Mouse (Mus musculus): ENCODE results near the gene Gm10382. TPM values are rescaled to one million over a fixed set of nuclear protein-coding genes. Genes with fewer than 3 reads are reported as not detected.
A peak's percentile ranks its signal among the peaks of the same experiment; 100 is the strongest.

Gm10382 gene
- polyA plus RNA-seq, 1 experiment from 2014 or later = 0.68 TPM

- no peaks in the 10 kb centered on the region for H3K9me3 ChIP-seq
- H3K4me1 ChIP-seq = peaks cover 23% of the 10 kb centered on the region
- H3K4me2 ChIP-seq (replicated peaks) = peak overlapping the region; percentile 67
- H3K9ac ChIP-seq (replicated peaks) = 0 out of 2 replicates have a peak overlapping the region, but pooled peaks have one; percentile 6
- 10% methylated on average over 31 of the region's 31 CpGs for WGBS
- peak overlapping the region; percentile 43 for H3K4me3 ChIP-seq
- H3K27ac ChIP-seq (replicated peaks) = no peak overlapping the region
- H3K36me3 ChIP-seq = no peaks in the 10 kb centered on the region
- peak; percentile 9; the same call in 1 of the 2 replicates for ATAC-seq (ENCODE audit: low FRiP score, low read depth)
- H3K27me3 ChIP-seq = peaks cover 7% of the 10 kb centered on the region; the same call in 1 of the 2 replicates
Measured at GRCm38 (mm10) chr5:125403481-125404465, 14.7 kb downstream of the Gm10382 start.

DNA sequence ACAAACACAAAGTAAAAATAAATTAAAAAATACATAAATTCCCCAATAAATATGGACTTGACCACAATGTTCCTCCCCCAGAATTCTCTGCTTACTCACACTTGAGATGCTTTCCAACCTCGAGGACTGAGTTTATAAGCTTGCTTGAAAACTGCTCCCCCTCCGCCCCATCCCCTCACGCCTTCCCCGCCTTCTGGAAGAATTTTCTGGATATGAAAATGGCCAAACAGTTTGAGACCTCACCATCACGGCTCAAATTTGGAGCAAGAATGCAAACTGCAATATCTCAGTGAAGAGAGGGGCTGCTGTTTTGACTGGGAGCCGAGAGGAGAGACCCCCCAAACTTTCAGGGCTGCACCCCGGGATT is 15.4 kb downstream of the Gm10382 start:
- WGBS = 4% methylated on average over 7 of the region's 7 CpGs
- Histone ChIP-seq H3K36me3 (no peaks in the 10 kb centered on the region), H3K9ac (replicated peaks) (peak overlapping the region; percentile 58; the same call in 1 of the 2 replicates), H3K4me3 (peak overlapping the region; percentile 62), H3K4me2 (replicated peaks) (peak overlapping the region; percentile 67), H3K27ac (replicated peaks) (peak overlapping the region; percentile 87), H3K27me3 (peaks cover 7% of the 10 kb centered on the region; the same call in 1 of the 2 replicates), H3K9me3 (no peaks in the 10 kb centered on the region), H3K4me1 (peaks cover 24% of the 10 kb centered on the region)
- ATAC-seq (ENCODE audit: low FRiP score, low read depth) = no peak

- Histone ChIP-seq H3K9ac (replicated peaks) (peak overlapping the region; percentile 58), H3K36me3 (no peaks in the 10 kb centered on the region), H3K27me3 (peaks cover 7% of the 10 kb centered on the region; the same call in 1 of the 2 replicates), H3K4me3 (peak overlapping the region; percentile 62), H3K4me2 (replicated peaks) (peak overlapping the region; percentile 67), H3K9me3 (no peaks in the 10 kb centered on the region), H3K27ac (replicated peaks) (peak overlapping the region; percentile 87), H3K4me1 (peaks cover 28% of the 10 kb centered on the region)
- peak; percentile 42 for ATAC-seq (ENCODE audit: low FRiP score, low read depth)
- WGBS = 1% methylated on average over 28 of the region's 28 CpGs
Measured at GRCm38 (mm10) chr5:125404903-125405545, 15.9 kb downstream of the Gm10382 start.

- no peaks in the 10 kb centered on the region for H3K36me3 ChIP-seq
- WGBS = 1% methylated on average over 31 of the region's 31 CpGs
- no peaks in the 10 kb centered on the region for H3K9me3 ChIP-seq
- peaks cover 7% of the 10 kb centered on the region; the same call in 1 of the 2 replicates for H3K27me3 ChIP-seq
- H3K27ac ChIP-seq (replicated peaks) = peak overlapping the region; percentile 89
- peak overlapping the region; percentile 62 for H3K4me3 ChIP-seq
- peaks cover 28% of the 10 kb centered on the region for H3K4me1 ChIP-seq
- peak overlapping the region; percentile 74 for H3K9ac ChIP-seq (replicated peaks)
- ATAC-seq (ENCODE audit: low FRiP score, low read depth) = peak; percentile 42
- H3K4me2 ChIP-seq (replicated peaks) = peak overlapping the region; percentile 72
Measured at GRCm38 (mm10) chr5:125405546-125406248, 16.6 kb downstream of the Gm10382 start.

DNA sequence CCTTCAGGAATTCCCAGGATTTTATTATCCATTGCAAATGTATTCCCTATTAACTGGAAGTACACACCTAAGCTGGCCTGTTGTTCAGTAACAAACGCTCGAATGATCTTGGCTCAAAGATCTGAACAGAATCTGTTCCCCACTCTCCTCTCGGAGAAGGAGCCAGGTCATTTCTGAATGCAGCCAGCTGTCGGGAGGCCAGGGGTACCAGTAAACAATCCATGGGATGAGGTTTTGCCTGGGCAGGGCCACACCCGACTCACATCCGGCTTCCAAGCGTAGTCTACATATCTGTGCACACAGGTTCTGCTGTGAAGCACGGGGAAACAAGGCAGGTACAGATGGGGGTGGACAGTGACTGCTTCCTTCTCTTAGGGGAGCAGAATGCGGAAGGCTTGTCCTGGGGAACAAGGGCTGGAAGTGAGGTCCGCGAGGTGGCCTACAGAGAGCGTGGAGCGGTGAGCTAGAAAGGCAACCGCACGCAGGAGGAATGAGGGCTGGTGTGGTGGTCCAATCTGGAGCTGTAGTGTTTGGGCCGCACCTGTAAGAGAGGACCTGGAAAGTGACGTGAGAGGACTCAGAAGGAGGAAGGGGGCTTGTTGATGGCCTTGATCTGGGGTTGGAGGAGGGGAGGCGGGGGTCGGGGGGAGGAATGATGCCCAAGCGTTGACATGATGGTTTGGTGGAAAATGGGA is 17.3 kb downstream of the Gm10382 start:
- H3K4me1 ChIP-seq = peaks cover 28% of the 10 kb centered on the region
- peak overlapping the region; percentile 74 for H3K9ac ChIP-seq (replicated peaks)
- WGBS = 4% methylated on average over 20 of the region's 20 CpGs
- no peak for ATAC-seq (ENCODE audit: low FRiP score, low read depth)
- H3K36me3 ChIP-seq = no peaks in the 10 kb centered on the region
- peak overlapping the region; percentile 62 for H3K4me3 ChIP-seq
- H3K27ac ChIP-seq (replicated peaks) = peak overlapping the region; percentile 89
- H3K9me3 ChIP-seq = no peaks in the 10 kb centered on the region
- H3K4me2 ChIP-seq (replicated peaks) = peak overlapping the region; percentile 72
- peaks cover 7% of the 10 kb centered on the region; the same call in 1 of the 2 replicates for H3K27me3 ChIP-seq

DNA sequence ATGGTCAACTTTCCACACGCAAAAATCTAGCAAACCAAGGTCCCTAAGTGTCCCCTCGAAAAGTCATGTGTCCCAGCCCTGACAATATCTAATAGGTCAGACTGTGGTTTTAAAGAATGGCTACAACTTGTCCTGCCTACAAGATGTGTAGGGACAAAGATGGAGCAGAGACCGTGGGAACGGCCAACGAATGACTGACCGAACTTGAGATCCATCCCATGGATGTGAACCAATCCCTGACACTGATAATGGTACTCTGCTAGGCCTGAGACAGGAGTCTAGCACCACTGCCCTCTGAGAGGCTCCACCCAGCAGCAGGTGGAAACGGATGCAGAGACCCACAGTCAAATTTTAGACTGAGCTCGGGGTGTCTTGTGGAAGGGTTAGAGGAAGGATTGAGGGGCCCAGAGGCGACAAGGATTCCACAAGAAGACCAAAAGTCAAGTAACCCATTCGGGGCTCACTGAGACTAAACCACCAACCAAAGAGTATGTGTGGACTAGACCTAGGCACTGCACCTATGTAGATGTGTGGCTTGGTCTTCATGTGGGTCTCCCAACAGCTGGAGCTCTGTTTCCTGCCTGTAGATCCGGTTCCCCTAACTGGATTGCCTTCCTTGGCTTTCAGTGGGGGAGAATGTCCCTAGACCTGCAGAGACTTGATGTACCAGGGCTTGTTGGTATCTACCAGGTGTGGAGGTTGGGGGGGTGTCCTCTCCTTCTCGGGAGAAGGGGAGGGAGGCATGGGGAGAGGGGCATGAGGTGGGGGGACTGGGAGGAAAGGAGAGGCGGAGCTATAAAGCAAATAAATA is 18.1 kb downstream of the Gm10382 start:
- Histone ChIP-seq H3K36me3 (no peaks in the 10 kb centered on the region), H3K4me3 (peak overlapping the region; percentile 62), H3K4me1 (peaks cover 28% of the 10 kb centered on the region), H3K27ac (replicated peaks) (peak overlapping the region; percentile 89), H3K27me3 (peaks cover 7% of the 10 kb centered on the region; the same call in 1 of the 2 replicates), H3K9me3 (no peaks in the 10 kb centered on the region), H3K9ac (replicated peaks) (peak overlapping the region; percentile 74), H3K4me2 (replicated peaks) (peak overlapping the region; percentile 72)
- no peak for ATAC-seq (ENCODE audit: low FRiP score, low read depth)
- WGBS = 68% methylated on average over 13 of the region's 13 CpGs

- Histone ChIP-seq H3K4me2 (replicated peaks) (no peak overlapping the region), H3K36me3 (no peaks in the 10 kb centered on the region), H3K9ac (replicated peaks) (no peak overlapping the region), H3K27me3 (0 out of 2 replicates have a peak, but pooled peaks cover under 1% of the 10 kb centered on the region), H3K27ac (replicated peaks) (no peak overlapping the region), H3K4me3 (no peak overlapping the region), H3K9me3 (no peaks in the 10 kb centered on the region), H3K4me1 (peaks cover 28% of the 10 kb centered on the region)
- WGBS = 64% methylated on average over 14 of the region's 14 CpGs
- ATAC-seq (ENCODE audit: low FRiP score, low read depth) = no peak
Measured at GRCm38 (mm10) chr5:125407910-125408575, 18.9 kb downstream of the Gm10382 start.

DNA sequence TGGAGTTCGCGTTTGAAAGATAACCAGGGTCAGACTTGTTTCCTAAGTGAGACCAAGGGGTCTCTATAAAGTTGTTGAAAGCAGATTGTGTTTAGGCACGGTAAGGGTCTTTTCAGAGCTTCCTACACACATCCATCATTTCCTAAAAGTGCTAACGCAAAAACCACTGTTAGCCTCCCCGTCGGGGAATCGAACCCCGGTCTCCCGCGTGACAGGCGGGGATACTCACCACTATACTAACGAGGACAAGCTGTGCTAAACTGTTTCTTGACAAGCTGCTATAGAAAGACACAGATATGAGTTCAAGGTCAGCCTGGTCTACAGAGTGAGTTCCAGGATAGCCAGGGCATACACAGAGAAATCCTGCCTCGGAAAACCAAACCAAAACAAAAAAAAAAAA is 19.7 kb downstream of the Gm10382 start:
- no peaks in the 10 kb centered on the region for H3K27me3 ChIP-seq
- H3K9ac ChIP-seq (replicated peaks) = no peak overlapping the region
- H3K4me1 ChIP-seq = peaks cover 25% of the 10 kb centered on the region
- peak overlapping the region; percentile 28 for H3K4me3 ChIP-seq
- ATAC-seq (ENCODE audit: low FRiP score, low read depth) = peak; percentile 17
- H3K9me3 ChIP-seq = no peaks in the 10 kb centered on the region
- peaks cover 8% of the 10 kb centered on the region for H3K36me3 ChIP-seq
- under 1% methylated on average over 13 of the region's 13 CpGs for WGBS
- H3K27ac ChIP-seq (replicated peaks) = no peak overlapping the region
- H3K4me2 ChIP-seq (replicated peaks) = peak overlapping the region; percentile 34

- Histone ChIP-seq H3K4me1 (peaks cover 23% of the 10 kb centered on the region), H3K9me3 (no peaks in the 10 kb centered on the region), H3K4me2 (replicated peaks) (peak overlapping the region; percentile 34), H3K27ac (replicated peaks) (no peak overlapping the region), H3K27me3 (no peaks in the 10 kb centered on the region), H3K4me3 (peak overlapping the region; percentile 28), H3K36me3 (peaks cover 13% of the 10 kb centered on the region), H3K9ac (replicated peaks) (no peak overlapping the region)
- 7% methylated on average over 20 of the region's 20 CpGs for WGBS
- no peak for ATAC-seq (ENCODE audit: low FRiP score, low read depth)
Measured at GRCm38 (mm10) chr5:125409348-125410090, 20.4 kb downstream of the Gm10382 start.

Measured in midbrain, embryonic 12.5 days (tissue).